Mouse (Mus musculus): ENCODE measurements around the gene Bet1l. TPM values are rescaled to one million over a fixed set of nuclear protein-coding genes. Genes with fewer than 3 reads are reported as not detected.
A peak's percentile ranks its signal among the peaks of the same experiment; 100 is the strongest.

Bet1l gene
- polyA plus RNA-seq, 1 experiment from 2014 or later = 22.5 TPM

DNA sequence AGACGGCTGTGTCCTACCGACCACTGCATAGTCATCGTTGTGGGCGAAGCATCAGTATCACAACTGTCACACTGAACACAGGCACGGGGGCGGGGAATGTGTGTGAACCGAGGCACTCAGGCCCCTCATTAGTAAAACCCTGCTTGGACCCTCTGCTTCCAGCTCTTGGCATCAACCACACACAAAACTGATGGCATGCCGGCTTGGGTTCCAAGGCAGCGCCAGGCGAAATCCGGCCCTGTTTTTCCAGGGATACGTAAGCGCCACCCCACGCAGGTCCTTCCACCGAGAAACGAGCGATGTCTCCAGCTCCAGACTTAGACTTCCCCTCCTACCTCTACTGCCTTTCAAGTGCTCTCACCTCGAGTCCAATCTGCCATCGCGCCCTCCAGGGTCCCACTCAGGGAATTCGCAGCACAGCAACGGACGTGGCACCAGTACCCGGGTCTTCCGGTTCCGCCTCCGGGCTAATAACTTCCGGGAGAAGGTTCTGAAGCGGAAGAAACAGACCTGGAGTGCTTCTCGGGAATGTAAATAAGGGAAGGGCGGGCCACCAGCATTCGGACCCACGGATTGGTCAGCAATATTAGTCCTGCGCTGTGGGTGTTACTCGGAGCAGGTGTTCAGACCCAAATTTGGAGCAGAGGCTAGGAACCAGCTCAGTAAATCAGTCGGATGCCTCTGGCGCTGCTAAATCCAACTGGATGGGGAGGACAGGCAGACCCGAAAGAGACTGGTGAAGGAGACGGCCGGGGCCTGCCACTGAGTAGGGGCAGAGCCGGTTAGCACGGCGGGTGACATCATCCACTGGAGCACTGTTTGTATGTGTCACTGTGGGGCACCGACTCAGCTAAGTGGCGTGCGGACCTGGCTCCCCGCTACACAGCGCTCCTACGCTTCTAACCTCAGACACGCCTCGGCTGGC, 1.3 kb downstream of the Bet1l start, which contains the start of gene Gm45785:
Gene Gm45785 (minus strand): TSS at position 472 of the 925 bp plus-strand sequence.
- Histone ChIP-seq H3K9me3 (no peaks in the 10 kb centered on the region), H3K4me1 (peaks cover 32% of the 10 kb centered on the region), H3K36me3 (replicated peaks) (peaks cover 64% of the 10 kb centered on the region), H3K27me3 (ENCODE audit: poor library complexity, severe bottlenecking) (no peaks in the 10 kb centered on the region), H3K27ac (peak within 1 kb of the TSS; percentile 89), H3K4me3 (peak within 1 kb of the TSS; percentile 87)
- peak; percentile 92 for DNase-seq (ENCODE audit: extremely low spot score, low spot score)
- WGBS = 2% methylated on average over 51 of the region's 51 CpGs

DNA sequence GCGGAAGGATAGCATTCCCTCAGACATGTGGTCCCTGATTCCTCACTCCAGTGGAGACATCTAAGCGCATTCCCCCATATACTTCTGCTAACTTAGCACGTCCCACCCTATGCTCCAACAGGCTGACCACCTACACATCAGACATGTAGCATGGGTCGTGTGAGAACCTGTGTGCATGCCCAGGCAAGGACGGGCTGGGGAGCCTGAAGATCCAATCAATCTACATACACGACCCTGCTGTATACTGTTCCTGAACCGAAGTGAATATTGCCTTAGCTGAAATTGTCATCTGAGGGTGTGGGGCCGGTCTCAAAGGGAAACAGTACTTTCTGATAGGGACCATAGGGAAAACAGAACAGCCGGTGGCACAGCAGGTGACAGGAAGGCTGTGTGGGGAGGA, 2.2 kb downstream of the Bet1l start:
- no peak for DNase-seq (ENCODE audit: extremely low spot score, low spot score)
- Histone ChIP-seq H3K4me3 (peak overlapping the region; percentile 87), H3K27me3 (ENCODE audit: poor library complexity, severe bottlenecking) (no peaks in the 10 kb centered on the region), H3K36me3 (replicated peaks) (peaks cover 55% of the 10 kb centered on the region), H3K27ac (peak overlapping the region; percentile 89), H3K4me1 (peaks cover 32% of the 10 kb centered on the region), H3K9me3 (no peaks in the 10 kb centered on the region)
- 79% methylated on average over 9 of the region's 9 CpGs for WGBS

DNA sequence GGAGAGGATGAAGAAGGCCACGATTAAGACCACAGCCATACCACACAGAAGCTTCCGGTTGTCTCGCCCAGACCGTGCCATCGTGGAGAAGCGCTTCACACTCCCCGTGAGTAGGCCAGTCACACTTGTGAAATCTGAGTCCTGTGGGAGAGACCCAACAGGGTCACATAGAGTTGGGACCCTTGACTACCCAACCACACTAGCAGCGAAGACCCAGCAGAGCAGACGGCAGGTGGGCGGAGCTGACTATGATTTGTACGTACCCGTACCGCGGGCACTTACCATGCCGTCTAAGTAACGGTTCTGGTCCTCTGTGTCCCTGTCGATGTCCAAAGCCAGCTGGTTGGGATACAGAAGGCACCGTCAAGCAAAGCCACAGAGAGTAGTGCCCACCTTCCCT, 2.9 kb downstream of the Bet1l start:
- no peak overlapping the region; the same call in 1 of the 2 replicates for H3K4me3 ChIP-seq

DNA sequence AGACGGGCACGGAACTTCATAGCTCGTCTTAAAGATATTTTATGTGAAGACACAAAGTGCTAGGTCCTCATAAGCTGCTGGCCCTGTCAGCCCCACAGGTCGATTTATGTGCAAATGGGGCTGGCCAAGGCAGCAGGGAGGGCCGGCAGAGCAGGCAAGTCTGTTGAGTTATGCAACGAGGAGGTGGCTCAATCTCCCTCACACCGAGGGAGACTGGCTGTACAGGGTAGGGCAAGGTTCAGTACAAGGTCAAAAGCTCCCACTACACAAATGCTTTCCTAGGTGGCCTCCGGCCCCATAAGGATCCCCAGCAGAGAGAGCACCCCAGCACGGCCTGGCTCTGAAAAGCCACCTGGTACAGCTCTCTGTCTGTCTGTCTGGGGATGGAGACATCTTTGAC, 4.0 kb downstream of the Bet1l start:
- no peak for DNase-seq (ENCODE audit: extremely low spot score, low spot score)
- H3K4me1 ChIP-seq = peaks cover 23% of the 10 kb centered on the region
- peaks cover 37% of the 10 kb centered on the region for H3K36me3 ChIP-seq (replicated peaks)
- 93% methylated on average over 9 of the region's 9 CpGs for WGBS
- H3K27ac ChIP-seq = no peak overlapping the region
- no peaks in the 10 kb centered on the region for H3K27me3 ChIP-seq (ENCODE audit: poor library complexity, severe bottlenecking)
- H3K9me3 ChIP-seq = no peaks in the 10 kb centered on the region
- H3K4me3 ChIP-seq = no peak overlapping the region

More for the DNA sequence above, 2.9 kb downstream of the Bet1l start:
- Histone ChIP-seq H3K27ac (no peak overlapping the region), H3K36me3 (replicated peaks) (peaks cover 48% of the 10 kb centered on the region), H3K9me3 (no peaks in the 10 kb centered on the region), H3K4me1 (peaks cover 32% of the 10 kb centered on the region), H3K27me3 (ENCODE audit: poor library complexity, severe bottlenecking) (no peaks in the 10 kb centered on the region)
- DNase-seq (ENCODE audit: extremely low spot score, low spot score) = no peak
- 96% methylated on average over 18 of the region's 18 CpGs for WGBS

DNA sequence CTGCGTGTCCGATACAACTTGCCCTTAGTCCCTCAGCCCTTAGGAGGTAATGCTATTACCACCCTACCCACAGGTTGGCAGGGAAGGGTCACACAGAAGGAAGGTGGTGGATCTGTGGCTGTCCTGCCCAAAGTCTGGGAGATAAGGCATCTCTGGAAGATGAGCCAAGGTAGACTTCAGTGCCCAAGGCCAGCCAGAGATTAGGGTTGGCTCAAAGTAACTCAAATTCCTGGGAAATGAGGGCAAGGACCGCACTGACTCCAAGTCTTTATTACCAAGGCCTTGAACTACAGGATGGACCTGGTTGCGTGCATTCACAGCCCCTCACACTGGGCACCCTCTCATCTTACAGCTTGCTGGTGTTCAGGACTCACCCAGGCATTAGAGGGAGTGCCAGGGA, 5.5 kb downstream of the Bet1l start:
- 89% methylated on average over 4 of the region's 4 CpGs for WGBS
- H3K27ac ChIP-seq = no peak overlapping the region
- peaks cover 12% of the 10 kb centered on the region for H3K4me1 ChIP-seq
- DNase-seq (ENCODE audit: extremely low spot score, low spot score) = no peak
- no peaks in the 10 kb centered on the region for H3K27me3 ChIP-seq (ENCODE audit: poor library complexity, severe bottlenecking)
- no peaks in the 10 kb centered on the region for H3K9me3 ChIP-seq
- H3K4me3 ChIP-seq = no peak overlapping the region
- H3K36me3 ChIP-seq (replicated peaks) = peaks cover 35% of the 10 kb centered on the region

DNA sequence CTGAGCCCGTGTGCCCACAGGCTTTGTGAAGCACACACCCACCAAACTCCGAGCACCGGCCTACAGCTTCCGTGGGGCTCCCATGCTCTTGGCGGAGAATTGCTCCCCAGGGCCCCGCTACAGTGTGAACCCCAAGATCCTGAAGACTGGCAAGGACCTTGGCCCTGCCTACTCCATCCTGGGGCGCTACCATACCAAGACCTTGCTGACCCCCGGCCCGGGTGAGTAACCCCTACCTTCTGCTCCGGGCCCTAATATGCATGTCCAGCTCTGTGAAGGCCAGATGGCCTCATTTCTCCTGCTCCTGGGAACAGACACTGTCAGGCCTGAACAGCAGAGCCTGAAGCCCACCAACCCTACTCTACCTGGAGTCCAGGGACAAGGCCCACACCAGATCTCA, 8.8 kb downstream of the Bet1l start:
- Histone ChIP-seq H3K4me3 (no peak overlapping the region), H3K27me3 (ENCODE audit: poor library complexity, severe bottlenecking) (peaks cover 6% of the 10 kb centered on the region; the same call in 1 of the 2 replicates), H3K36me3 (replicated peaks) (peaks cover 24% of the 10 kb centered on the region), H3K27ac (no peak overlapping the region), H3K9me3 (no peaks in the 10 kb centered on the region), H3K4me1 (peaks cover 6% of the 10 kb centered on the region)
- WGBS = 92% methylated on average over 10 of the region's 10 CpGs
- no peak for DNase-seq (ENCODE audit: extremely low spot score, low spot score)

DNA sequence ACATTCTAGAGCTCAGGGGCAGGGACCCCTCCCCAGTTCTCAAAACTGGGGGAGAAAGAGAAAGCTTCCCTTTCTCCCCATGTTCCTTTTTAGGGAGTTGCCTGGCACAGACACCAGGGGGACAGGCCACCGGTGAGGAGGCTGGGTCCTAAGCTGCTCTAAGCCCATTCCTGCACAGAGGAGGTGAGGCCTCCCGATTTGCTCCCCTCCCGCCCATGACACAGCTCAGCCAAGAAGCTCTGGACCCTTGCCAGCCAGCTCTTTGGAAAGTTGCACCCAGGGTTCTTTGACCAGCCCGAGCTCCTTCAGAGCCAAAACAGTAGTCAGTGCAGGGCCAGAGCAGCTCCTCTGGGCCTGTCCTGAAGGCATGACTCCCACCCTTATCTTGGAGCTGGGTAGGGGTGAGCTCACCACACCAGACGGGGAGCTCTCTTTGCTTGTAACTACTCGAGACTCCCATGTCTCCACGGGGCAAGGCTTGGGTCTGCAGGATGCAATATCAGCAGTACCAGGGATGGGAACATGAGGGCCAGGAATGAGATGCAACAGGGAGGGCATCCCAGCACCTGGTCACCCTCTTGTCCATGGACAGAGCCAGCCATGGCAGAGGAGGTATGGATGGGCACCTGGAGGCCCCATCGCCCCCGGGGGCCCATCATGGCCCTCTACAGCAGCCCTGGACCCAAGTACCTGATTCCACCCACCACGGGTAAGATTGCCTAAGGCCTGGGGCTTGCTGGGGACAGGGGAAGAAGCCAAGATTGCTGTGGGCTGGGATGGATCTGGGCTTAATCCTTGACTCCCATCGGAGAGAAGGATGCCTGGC, 9.4 kb downstream of the Bet1l start, which contains the start of gene Odf3:
Gene Odf3 (plus strand): TSS at position 51 of the 826 bp plus-strand sequence.
- no peak for DNase-seq (ENCODE audit: extremely low spot score, low spot score)
- Histone ChIP-seq H3K9me3 (no peaks in the 10 kb centered on the region), H3K4me3 (no peak within 1 kb of the TSS), H3K27me3 (ENCODE audit: poor library complexity, severe bottlenecking) (peaks cover 12% of the 10 kb centered on the region), H3K27ac (no peak within 1 kb of the TSS), H3K4me1 (peaks cover 6% of the 10 kb centered on the region), H3K36me3 (replicated peaks) (peaks cover 18% of the 10 kb centered on the region)
- WGBS = 79% methylated on average over 11 of the region's 11 CpGs

DNA sequence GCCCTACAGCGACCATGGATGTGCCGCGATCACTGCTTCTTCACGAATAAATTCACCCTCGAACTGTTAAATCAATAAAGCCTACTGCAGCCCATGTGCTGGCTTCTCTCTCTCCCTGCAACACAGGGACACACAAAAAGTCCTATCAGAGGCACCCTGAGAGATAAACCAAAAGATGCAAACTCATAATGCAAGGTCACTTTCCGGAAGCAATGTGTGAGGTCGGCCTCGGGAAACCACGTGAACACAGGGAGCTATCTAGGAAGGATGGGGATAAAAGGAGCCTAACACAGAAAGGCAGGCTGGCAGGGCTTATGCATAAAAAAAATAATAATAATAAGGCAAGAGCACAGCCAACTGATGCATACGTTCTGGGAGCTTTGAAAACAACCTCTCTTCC, 10.7 kb downstream of the Bet1l start:
- DNase-seq (ENCODE audit: extremely low spot score, low spot score) = no peak

DNA sequence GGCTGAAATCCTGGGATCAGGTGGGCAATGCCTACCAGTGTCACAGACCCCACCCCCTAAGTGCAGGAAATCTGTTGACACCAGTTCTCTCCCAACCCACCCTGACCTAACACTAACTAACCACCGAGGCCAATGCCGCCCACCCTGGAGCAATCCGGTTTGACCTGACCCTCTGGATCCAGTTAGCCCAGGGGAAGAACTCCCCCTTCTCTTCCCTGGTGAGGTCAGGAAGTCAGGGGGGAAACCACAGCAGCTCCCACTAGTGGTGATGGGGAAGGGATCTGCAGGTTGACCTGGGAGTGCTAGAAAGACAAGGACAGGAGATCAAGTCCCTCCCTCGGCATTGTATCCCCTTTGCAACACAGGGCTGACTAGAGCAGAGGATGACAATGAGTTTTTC, 11.7 kb downstream of the Bet1l start:
- peaks cover 6% of the 10 kb centered on the region for H3K4me1 ChIP-seq
- DNase-seq (ENCODE audit: extremely low spot score, low spot score) = no peak
- no peak overlapping the region for H3K4me3 ChIP-seq
- H3K27ac ChIP-seq = no peak overlapping the region
- H3K9me3 ChIP-seq = no peaks in the 10 kb centered on the region
- H3K36me3 ChIP-seq (replicated peaks) = no peaks in the 10 kb centered on the region
- 53% methylated on average over 4 of the region's 4 CpGs for WGBS
- H3K27me3 ChIP-seq (ENCODE audit: poor library complexity, severe bottlenecking) = peaks cover 35% of the 10 kb centered on the region

More for the DNA sequence above, 10.7 kb downstream of the Bet1l start:
- Histone ChIP-seq H3K36me3 (replicated peaks) (peaks cover 5% of the 10 kb centered on the region), H3K27me3 (ENCODE audit: poor library complexity, severe bottlenecking) (peaks cover 25% of the 10 kb centered on the region), H3K4me1 (peaks cover 6% of the 10 kb centered on the region), H3K9me3 (no peaks in the 10 kb centered on the region), H3K27ac (no peak overlapping the region), H3K4me3 (no peak overlapping the region)
- 88% methylated on average over 10 of the region's 10 CpGs for WGBS

DNA sequence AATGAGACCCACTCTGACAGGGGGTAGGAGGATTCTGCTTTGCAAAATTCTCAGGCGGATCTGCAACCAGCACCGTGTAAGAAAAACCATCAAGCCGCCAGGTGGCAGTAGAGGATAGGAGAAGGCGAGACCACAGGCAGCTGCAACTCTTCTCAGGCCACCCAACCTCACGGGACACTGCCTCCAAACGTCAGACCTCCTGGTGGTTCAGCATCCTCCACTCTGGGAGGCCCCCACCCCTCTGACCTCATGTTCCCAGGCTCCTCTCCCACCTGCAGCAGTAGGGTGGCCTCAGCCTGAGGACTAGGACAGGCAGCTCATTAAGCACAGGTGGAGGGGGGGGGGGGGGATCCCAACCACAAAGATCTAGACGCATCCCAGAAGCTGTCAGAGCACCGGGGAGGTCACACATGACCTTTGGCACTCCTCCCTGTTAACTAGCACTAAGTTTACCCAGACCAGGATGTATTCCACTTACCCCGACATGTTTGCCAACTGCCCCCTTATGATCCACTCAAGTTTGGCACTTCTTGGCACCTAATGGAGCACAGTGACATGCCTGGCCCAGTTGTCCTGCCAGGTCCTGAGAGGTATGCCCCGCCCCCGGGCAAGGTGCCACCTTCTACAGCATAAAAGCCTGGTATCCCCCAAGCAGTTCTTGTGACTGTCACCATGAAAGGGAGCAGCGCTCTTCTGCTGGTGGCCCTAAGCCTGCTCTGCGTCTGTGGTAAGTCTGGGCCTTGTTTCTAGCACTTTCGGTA, 12.3 kb downstream of the Bet1l start, which contains the start of gene Scgb1c1:
Gene Scgb1c1 (plus strand): TSS at position 643 of the 761 bp plus-strand sequence.
- no peaks in the 10 kb centered on the region for H3K36me3 ChIP-seq (replicated peaks)
- peak; percentile 86 for DNase-seq (ENCODE audit: extremely low spot score, low spot score)
- 0 out of 2 replicates have a peak within 1 kb of the TSS, but pooled peaks have one; percentile 22 for H3K4me3 ChIP-seq
- H3K4me1 ChIP-seq = peaks cover 6% of the 10 kb centered on the region
- H3K27ac ChIP-seq = no peak within 1 kb of the TSS
- H3K27me3 ChIP-seq (ENCODE audit: poor library complexity, severe bottlenecking) = peaks cover 41% of the 10 kb centered on the region
- 33% methylated on average over 14 of the region's 14 CpGs for WGBS
- H3K9me3 ChIP-seq = no peaks in the 10 kb centered on the region

DNA sequence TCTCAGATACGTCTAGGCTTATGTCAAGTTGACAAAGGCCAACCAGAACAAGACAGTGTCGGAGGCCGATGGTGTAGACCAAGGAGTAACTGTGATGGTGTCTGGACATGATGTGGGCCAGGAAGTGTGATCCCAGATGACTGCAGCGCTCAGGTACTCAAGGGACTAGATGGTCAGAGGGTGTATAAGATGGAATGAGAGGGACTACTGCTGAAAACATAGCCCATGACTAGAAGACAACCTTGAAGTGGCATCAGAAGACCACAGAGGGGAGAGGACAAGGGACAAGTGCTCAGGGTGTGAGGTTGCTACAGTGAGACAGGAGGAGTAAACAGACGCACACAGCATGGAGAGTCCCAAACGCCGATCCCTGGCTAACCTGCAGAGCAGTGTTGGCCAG, 13.6 kb downstream of the Bet1l start:
- Histone ChIP-seq H3K4me1 (peaks cover 6% of the 10 kb centered on the region), H3K9me3 (no peaks in the 10 kb centered on the region), H3K36me3 (replicated peaks) (no peaks in the 10 kb centered on the region), H3K27ac (no peak overlapping the region), H3K4me3 (no peak overlapping the region), H3K27me3 (ENCODE audit: poor library complexity, severe bottlenecking) (peaks cover 42% of the 10 kb centered on the region)
- no peak for DNase-seq (ENCODE audit: extremely low spot score, low spot score)
- 83% methylated on average over 7 of the region's 7 CpGs for WGBS
